Mouse (Mus musculus) colon, adult 2 months (tissue): ENCODE measurements around the gene Aqp11. TPM values are rescaled to one million over a fixed set of nuclear protein-coding genes. Genes with fewer than 3 reads are reported as not detected.

ENCODE experiments used
- polyA plus RNA-seq: library from polyadenylated mRNA; depleted of rRNA; stranded (reverse); fragments of >200 nt; gene quantifications from 2 replicates; pipeline ENCODE4 v1.2.3, GENCODE M21; 2012; rRNA removed

Gene Aqp11
- 19.7 and 26.9 TPM in 2 replicates for polyA plus RNA-seq

DNA sequence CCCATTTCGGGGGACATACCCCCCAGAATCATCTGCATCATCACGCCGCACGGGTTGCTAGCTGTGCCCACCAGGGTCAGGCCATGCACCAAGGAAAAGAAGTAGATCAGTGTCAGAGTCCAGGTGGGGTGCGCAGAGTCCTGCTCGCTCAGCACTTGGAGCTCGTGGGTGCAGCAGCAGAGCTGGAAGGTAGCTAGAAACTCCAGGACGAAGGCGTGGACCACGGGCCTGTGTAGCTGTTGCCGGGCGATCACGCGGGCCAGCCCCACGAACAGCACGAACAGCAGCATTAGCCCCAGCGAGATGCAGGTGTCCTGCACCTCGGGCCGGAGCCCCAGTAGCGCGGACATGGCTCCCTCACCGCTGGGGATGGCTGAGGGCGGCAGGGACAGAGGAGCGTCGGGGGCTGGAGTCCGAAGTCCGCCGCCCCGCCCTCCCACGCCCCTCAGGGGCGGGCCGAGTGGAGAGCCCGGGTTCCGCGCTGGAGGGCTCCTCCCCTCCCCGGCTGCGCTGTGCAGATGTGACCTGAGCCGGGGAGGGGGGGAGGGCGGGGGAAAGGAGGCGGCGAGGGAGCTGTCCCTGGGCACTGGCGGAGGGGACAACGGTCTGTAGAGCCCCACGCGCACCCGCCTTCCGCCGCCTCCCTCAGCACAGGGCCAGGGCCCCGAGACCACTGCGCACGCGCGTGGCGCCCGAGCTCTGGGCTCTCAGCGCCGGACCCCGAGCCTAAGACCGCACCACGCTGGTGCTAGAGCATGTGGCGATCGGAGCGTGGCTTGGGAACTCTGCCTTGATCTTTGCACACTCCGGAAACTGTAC is at the start of gene Aqp11:
Gene Aqp11, minus strand, starts transcription at position 652 of the 819 bp plus-strand sequence.

DNA sequence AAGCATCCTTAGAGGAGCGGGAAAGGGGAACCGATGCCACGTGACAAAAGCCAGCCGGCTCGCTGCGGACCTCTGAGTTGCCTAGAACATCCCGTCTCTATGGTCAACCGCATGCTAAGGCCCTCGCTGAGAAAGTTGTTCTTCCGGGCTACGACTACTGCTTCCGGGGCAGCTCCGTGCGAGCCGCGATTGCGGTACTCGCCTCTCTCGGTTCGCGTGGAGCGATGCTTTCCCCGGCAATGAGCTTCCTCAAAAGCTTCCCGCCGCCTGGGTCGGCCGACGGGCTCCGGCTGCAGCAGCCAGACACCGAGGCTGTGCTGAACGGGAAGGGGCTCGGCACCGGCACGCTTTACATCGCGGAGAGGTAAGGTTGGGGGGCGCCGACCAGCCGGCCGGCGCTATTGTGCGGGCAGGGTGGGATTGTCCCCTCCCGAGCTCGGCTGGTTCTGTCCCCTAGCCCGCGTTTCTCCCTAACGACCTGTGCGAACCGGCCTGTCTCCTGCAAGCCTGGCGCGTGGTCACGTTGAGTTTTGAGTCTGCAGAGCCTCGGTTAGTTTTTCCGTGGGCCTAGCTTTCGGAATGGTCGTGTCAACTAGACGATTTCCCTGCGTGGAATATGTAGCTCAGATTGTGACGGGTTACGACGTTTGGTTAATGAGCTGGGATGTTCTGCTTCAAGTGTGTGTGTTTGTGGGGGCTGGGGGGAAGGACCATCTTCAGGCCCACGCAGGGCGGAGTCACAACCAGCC is 41.4 kb downstream of the Aqp11 start, which contains the start of gene Clns1a:
Gene Clns1a, plus strand, starts transcription at position 129 of the 749 bp plus-strand sequence.

Other genes with a start within 250 kb of the Aqp11 start
- gene Aamdc, start 158.8 kb downstream of the Aqp11 start, polyA plus RNA-seq: 23.7 and 24.4 TPM in 2 replicates
- 1.4 and 1.9 TPM in 2 replicates for gene Rsf1, start 158.4 kb downstream of the Aqp11 start, polyA plus RNA-seq
- 21.9 and 25.0 TPM in 2 replicates for gene Clns1a, start 41.7 kb downstream of the Aqp11 start, polyA plus RNA-seq
- gene Pak1, start 50.3 kb upstream of the Aqp11 start, polyA plus RNA-seq: 24.4 and 41.2 TPM in 2 replicates
- not detected in 2 replicates for gene Gdpd4, start 181.7 kb upstream of the Aqp11 start, polyA plus RNA-seq